Mouse (Mus musculus) liver, adult 2 months (tissue): ENCODE results near the gene Jarid2.

Experiments
- CTCF ChIP-seq: fragments of 200-500 bp; IDR thresholded peaks from 2 replicates; pipeline ENCODE4 v1.5.1; 2011; ENCODE audit warnings: low read depth, low read length, control low read depth
- POLR2A ChIP-seq: fragments of 200-500 bp; IDR thresholded peaks from 2 replicates; pipeline ENCODE4 v1.6.1; 2011; ENCODE audit warnings: low read length, control low read depth; ENCODE audit not compliant: insufficient read depth; ENCODE audit errors: extremely low read depth

GRCm38 (mm10) chr13:44952393-44953086 lies 223.3 kb downstream of the Jarid2 start:
- no peak for TF ChIP-seq CTCF
- TF ChIP-seq POLR2A: no peak
